Mouse (Mus musculus) yolk sac, embryonic 10.5 days (tissue): ENCODE measurements around the gene St8sia1.

Experiments
- DNase-seq: peaks from one replicate; pipeline ENCODE4 v3.0.0-alpha.2; 2017; ENCODE audit warnings: low spot score

Gene St8sia1

DNA sequence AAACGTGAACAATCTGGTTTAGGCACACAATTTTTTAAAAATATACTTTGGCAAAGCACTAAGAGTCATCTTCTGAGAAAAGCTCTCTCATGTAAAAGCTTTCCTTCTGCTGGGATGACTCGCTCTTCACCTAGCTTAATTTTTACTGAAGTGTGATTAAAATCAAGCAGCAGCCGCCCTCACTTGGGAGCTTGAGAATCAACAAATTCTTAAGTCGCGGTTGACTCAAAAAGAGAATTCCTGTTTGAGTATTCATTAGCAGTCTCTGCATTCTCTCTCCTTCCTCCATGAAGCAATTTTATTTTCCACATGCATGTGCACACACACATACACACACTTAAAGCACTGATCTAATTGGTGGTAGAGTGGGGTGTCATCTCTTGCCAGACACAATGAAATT, 138.8 kb downstream of the St8sia1 start:
- no peak for DNase-seq

DNA sequence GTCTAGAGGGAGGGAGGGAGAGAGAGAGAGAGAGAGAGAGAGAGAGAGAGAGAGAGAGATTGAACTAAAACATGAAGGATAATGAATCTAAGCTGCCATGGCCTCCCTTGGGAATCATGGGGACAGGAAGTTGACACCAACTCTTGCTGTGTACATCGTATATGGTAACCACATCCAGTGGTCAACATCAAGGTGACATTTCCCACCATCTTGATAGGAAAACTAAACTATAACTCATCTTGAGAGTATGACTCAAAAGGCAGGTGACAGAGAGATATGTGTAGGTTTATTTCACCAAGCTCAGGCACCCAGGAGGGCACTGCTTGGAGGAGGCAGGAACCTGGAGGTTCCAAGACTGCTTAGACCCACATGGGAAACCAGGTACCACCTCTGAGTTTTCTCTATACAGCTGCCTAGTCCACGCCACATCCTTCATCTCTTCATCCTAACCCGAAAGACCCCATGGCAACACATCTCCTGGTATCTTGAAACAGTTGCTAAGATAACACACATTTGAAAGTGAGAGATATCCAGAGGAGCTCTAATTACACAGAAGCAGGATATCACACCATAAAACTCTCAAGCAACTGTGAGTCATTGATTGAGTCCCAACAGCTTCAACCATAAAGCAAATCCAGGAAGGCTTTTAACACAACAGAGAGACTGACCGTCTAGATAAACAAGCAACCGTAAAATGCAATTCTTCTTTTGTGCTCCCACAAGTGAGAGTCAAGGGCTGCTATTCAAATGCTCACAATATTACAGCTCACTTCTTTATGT, 141.1 kb downstream of the St8sia1 start:
- DNase-seq: no peak

DNA sequence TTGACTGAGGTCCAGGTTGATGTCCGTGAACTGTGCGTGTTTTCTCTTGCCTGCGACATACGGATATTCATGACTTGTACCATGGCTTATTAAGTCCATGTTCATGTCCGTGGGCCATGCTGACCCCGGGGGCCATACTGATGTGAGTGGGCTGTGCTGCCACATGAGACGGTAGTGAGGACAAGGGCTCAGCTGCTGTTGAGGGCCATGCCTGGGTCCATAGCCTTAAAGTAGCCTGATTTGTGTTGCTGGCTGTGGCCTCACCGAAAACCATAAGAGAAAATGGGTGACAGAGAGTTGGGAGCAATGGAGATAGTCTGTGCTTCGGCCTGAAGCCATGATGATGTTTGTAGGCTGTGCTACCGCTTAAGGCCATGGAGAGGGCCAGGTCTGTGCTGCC, 145.9 kb downstream of the St8sia1 start:
- DNase-seq: no peak

DNA sequence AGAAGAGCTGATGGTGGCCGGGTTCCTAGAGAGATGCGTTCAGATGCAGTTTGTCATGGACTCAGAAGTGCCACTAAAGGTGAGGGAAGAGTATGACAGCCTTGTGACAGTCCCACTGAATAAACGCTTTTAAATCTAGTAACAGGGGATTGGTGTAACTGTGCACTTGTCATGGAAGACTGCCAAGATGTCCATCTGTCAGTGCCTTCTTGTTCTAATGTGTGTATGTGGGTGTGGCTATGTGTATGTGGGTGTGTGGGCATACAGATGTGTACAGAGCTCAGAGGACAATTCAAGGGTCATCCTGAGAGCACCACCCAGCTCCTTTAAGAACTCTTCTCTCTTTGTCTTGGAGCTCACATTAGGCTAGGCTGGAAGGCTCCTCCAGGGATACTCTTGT, 148.7 kb downstream of the St8sia1 start:
- DNase-seq: no peak

DNA sequence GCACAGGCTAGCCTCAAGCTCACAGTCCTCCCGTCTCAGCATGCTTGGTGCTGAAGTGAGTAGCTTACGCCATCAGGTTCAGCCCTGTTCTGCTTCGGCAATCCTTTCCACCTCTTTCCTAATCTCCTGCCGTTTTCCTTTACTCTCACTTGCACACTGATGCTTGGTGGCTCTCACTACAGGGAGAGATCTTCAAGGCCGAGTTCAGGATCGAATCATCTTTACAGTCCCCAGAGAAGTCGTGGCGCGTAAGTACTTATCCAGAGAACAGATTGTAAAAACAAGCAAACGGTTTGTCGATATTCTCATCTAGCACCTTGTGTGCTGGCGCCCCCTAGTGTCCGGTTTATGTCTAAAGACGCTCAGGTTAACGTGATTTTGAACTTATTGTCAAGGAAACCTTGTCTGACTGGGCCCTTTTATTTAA, 149.7 kb downstream of the St8sia1 start:
- peak; percentile 81 for DNase-seq

DNA sequence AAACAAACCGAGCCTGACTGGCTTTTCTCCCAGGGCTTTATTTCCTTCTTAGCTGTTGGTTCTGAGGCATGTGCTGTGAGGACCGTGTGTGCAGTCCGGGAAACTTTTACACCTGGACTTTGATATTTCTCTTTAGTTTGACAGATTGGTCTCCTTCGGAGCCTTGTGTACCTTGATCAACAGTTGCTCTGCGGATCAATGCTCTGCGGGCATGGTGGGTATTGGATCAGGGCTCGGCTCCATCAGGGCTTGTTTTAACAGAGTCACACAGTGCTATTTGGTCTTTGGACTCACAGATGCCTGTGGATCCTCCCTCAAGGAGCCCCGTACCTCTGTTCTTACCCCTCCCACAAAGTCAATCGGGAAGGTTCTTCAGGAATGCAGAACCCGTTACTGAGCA, 150.2 kb downstream of the St8sia1 start:
- peak; percentile 25 for DNase-seq

DNA sequence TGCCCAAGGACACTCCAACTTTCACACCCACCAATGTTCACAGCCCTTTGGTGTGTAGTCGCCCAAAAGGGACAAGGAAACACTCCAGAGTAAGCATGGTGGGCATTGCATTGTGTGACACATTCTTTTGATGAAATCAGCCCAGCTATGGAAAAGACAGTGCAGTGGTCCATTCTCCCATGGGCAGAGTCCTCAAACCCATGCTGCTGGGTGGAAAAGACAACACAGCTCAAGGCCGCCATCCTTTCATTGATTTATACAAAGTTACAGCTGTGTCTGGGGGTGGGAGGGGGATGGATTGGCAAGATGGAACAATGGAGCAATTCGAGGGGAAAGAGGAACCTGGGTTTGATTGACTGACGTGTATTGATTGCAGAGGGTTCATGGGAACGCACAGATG, 151.3 kb downstream of the St8sia1 start:
- DNase-seq: no peak

DNA sequence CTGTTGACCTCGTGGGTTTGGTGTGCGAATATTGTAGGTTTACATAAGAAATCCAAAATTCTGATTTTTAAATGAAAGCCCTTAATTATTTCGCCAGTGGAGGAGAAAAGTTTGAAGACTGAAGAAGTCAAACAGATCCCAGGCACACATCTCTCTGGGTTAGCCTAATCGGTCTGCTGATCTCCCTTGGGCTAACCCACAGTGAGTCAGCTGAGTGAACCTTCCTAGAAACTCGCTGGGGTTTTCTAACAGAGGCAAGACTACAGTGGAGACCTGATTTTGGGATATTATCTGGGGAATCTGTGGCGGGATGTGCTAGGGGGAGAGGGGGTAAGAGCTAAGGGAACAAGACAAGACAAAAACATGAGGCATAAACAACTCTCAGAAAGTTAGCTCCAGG, 154.0 kb downstream of the St8sia1 start:
- DNase-seq: no peak

DNA sequence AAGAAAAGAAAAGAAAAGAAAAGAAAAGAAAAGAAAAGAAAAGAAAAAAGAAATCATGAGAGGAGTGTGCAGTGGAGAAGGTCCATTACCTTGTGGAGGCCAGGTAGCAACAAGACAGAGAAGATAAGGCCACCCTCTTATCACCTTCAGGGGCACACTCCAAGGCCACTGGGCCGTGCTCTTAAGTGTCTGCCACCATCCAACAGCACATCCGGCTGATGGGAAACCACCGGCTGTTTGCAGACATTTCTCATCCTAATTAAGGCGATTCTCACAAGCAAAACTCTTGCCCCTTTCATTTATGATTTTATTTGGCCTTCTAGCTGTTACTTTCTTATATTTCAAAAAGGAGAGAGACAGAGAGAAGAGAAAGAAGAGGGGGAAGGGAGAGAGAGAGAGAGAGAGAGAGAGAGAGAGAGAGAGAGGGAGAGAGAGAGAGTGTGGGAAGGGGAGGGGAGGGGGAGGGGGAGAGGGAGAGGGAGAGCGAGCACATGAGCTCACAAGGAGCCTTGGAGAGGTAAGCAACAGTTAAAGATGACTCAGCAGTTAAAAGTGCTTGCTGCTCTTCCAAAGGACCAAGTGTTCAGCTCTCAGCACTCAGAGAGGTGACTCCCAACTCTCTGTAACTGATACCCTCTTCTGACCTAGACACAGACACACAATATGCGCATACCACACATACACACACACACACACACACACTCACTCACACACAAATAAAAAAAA, 154.7 kb downstream of the St8sia1 start:
- peak; percentile 43 for DNase-seq

DNA sequence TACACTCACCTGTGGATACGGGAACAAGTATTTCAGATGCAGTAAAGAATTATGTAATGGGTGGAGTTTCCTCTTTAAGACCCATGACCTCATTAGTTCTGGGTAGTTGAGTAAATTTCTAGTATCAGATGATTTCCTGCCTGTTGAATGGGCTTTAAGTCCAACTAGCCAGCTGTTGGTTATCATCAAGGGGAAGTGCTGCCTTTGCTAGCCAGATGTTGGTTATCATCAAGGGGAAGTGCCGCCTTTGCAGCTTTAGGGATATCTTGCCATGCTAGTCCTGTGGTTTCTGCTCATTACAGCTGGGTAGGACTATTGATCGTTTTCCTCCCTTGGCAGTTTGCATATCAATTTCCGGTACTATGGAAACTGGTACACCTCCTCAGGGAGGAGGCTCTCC, 157.9 kb downstream of the St8sia1 start:
- no peak for DNase-seq

DNA sequence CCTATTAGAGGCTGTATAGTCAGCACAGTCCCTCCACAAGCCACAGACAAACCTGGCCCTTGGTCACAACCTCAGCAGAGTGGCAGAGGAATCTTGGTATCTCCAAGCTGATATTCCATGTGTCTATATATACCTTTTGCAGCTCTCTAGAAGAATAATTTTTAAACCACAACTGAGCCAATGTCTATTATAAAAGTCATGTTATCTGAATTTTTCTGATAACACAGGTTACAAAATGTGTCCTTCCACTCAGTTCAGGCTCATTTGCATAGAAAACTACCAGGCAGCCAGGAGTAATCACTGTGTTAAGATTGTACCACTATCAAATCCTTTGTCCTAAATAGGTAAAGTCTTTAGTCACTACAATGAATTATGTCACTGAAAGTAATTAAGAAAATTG, 159.8 kb downstream of the St8sia1 start, which contains the start of gene Sult6b2:
Sult6b2 (minus strand) TSS at position 101 of the 400 bp plus-strand sequence.
- no peak for DNase-seq

DNA sequence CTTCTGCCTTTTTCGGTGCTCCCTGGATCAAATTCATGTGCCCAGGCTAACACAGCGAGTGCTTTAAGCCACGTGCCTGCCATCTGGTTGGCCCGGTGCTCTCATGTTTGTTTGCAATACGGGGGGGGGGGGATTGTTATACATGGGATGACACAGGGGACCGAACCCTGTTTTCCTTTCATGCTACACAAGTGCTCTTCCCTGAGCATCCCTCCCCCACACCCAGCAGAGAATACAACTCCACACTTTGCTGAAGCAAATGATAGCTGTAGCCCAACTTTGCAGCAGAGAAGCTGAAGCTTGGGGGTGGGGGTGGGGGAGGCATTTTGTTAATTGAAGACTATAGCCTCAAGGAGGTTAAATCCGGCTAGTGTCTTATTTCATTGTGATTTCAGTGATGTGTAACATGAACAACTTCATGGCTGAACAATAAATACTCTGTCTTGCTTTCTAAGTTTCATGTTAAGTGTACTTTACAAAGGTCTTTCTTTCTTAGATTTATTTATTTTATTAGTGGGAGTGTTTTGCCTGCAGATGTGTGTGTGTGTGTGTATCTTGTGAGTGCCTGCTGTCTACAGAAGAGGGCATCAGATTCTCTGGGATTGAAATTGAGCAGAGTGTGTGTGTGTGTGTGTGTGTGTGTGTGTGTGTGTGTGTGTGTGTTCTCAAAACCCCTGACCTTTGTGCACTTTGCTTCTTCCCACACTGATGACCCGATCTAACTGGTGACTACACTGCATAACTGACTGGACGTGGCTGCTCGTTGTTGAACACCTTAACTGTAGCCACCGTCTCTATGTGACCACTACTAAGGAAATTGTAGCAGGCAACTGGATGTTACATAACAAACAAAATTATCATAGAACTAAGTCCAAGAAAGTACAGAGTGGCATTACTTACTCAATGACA, 161.4 kb downstream of the St8sia1 start:
- DNase-seq: no peak

DNA sequence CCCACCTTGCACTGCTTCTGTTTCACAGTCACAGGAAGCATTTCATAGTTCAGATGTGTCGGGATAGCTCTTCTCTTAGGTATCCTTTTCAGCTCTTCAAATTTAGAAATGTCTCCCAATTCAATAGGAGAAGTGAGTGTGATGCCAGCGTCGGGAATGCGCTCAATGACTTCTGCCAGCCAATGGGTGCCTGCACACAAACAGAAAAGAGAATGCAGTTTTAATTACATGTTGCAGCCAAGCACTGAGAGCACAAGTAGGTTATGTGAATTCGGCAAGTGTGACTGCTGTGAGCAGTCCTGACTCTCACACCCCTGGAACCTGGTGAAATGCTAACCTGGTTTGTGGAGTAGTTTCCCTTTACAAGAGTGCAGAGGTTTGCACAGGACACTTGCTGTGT, 162.6 kb downstream of the St8sia1 start:
- DNase-seq: no peak

DNA sequence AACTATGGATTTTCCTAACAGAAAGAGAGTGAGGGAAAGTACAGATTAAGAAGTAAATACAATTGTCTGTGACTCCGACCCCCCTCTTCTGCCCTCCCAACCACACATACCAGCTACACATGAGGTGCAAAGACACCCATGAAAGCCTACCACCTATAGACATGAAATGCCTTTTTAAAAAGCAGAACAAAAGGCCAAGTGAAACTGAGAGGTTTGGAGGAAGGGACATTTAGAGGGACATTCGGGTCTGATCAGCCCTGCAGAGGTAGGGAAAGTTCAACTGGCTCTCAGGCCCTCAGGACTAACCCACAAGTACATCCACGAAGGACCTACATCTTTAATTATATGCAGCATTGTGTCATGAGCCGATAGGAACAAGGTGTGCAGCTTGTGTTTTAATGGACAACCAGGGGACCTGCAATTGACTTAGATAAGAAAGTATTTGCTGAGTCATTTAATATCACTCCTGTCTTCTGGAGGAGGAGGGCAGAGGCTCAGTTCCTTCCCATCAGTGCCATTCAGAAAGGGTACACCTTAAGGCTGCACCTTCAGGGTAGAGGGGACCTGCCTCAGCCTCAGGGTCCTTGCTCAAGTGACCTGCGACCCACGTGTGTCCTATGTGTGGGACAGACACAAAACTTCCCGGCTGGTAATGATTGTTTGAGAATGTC, 164.4 kb downstream of the St8sia1 start:
- DNase-seq: no peak

DNA sequence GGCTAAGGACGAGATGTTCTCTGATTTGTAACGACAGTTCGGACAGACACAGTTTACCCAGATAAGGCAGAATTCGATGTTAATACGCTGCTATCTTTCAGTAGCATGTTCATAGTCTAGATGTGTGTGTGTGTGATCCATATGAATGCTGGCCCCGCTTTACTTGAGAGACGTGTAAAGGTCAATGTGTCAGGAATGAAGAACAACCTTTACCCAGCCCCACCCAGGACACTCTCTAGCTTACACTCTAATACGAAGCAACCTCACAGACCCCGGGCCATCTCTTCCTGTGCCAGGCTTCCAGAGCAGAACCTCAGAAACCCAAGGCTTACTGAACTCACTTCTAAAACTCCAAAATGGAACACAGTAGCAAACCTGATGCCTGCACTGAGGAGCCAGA, 165.4 kb downstream of the St8sia1 start:
- DNase-seq: peak; percentile 39

DNA sequence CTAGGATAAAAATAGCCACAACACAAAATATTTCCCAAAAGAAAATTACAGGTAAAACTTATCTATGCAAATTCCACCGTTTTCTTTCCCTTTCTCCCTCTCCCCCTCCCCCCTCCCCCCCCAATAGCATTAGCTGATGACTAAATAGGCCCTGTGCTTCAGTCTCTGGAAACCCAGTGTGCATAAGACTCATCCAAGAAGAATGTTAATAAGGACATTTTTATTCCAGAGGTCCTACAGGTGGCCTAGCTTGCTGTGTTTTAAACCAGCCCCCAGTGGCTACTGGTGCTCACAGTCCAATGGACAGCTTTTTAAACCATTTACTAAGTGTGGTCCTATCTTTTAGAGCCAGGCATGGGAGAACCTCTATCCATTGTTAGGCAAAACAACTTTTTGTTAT, 166.3 kb downstream of the St8sia1 start:
- no peak for DNase-seq

DNA sequence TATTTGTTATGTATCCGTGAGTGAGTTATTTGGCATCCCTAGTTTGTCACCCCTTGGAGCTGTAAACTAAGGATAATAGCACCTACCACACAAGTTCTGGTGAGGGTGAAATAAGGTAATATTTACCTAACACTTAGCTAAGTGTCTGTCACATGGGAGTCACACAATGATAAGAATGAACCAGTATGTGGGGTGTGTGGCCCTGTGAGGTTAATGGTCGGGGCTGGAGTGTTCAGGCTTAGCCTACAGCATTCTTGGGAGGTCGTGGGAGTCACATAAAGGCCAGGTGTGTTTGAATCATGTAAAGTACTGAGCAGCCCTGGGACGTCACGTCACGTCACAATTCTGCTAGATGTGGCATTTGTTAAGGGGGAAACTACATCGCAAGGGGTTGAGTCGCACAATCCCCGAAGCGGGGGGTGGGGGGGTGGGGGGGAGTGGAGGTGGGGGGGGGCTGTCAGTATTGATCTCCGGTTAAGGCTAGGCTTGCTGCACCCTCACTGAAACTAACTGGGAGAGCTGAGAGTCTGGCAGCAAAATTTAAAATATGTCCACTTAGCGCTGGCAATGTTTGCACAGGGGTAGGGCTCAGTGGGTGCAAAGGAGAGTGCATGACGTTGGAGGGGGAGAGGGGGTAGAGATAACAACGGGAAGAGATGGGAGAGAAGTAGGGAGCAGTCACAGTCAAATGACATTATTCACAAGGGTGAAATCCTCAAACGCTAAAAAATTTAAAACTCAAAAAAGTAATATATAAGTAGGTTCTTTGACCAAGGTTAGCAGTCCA, 168.4 kb downstream of the St8sia1 start:
- DNase-seq: no peak

DNA sequence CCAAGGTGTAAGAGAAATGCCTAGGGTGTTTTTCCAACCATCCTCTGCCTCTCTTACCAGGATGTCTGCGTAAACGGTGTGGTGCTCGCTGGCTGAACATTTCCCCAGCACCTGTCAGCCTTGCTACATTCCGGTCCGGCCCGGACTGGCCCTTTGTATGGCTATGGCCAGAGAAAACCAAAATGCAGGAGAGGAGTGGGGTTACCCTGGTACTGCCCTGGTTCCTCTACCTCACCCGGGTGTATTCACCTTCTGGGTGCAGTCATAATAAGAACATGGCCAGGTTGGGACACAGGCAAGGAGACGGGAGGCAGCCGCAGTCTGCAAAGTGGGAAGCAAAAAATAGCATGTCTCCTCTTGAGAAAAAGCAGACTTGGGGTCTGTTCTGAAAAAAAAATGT, 169.2 kb downstream of the St8sia1 start:
- no peak for DNase-seq

DNA sequence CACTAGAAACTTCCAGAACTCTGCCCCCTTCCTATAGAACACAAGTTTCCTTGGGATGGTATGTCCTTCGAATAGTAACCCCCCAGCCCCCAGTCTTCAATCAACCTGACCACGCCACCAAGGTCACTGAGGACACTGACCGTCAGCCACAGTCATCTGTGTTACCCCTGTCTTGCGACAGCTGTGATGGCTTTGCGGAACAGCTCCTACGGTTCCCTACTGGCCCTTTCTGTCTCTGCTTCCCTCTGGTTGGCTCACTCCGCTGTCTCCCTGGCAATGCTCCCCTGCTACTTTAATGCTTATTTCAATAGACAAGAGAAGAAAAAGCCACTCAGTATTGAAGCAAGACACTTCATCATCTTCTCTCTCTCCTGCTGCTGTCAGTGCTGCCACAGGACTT, 170.8 kb downstream of the St8sia1 start:
- DNase-seq: no peak

DNA sequence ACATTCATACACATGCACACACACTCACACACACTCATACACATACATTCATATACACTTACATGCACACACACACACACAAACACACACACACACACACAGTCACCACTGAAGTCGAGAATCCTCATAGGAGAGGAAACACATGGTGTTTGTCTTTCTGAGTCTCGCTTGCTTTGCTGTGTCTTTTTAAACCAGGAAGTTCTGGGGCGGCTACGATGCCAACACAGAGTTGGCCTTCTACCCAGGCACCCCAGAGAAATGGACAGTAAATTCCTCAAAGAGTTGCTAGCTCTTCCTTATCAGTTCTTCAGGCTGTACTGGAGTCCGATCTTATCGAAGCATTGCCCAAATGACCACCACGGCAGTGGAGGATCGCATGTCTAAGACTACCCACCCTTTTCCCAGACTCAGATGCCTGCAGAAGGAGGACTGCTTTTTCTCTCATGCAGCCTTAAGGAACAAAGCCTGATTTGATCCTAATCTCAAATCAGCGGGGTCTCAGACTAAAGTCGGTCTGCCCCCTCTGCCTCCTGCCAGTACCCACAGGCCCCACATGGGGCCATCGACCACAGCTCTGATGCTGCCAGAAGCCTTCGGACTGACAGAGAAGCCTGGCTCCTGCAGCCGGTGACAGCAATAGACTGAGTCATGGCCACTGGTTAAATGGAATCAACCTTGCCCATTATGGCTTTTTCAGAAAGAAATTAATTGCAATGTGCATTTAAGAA, 171.8 kb downstream of the St8sia1 start:
- no peak for DNase-seq
